Mouse (Mus musculus) intestine, embryonic 15.5 days (tissue): ENCODE data around the gene Dnaaf1. TPM values are rescaled to one million over a fixed set of nuclear protein-coding genes. Genes with fewer than 3 reads are reported as not detected.

Experiments
- ATAC-seq: fragments of 200-750 bp; cut with Nextera tagmentation; 2 replicates; pipeline ENCODE4 v1.8.0; 2017; ENCODE audit warnings: moderate TSS enrichment, moderate library complexity
- H3K27ac ChIP-seq: fragments of 300-500 bp; sonication (generic); 2 replicates; pipeline ENCODE4 v1.5.1; 2015; ENCODE audit warnings: mild to moderate bottlenecking, inconsistent platforms
- H3K27me3 ChIP-seq: fragments of 300-500 bp; sonication (generic); replicated peaks from 2 replicates; pipeline ENCODE4 v1.6.1; 2015; ENCODE audit warnings: inconsistent platforms
- H3K36me3 ChIP-seq: fragments of 300-500 bp; sonication (generic); 2 replicates; pipeline ENCODE4 v1.6.1; 2015; ENCODE audit warnings: inconsistent platforms
- H3K4me1 ChIP-seq: fragments of 300-500 bp; sonication (generic); replicated peaks from 2 replicates; pipeline ENCODE4 v1.6.1; 2015; ENCODE audit warnings: inconsistent platforms
- H3K4me2 ChIP-seq: fragments of 300-500 bp; sonication (generic); replicated peaks from 2 replicates; pipeline ENCODE4 v1.6.1; 2015; ENCODE audit warnings: mild to moderate bottlenecking, inconsistent platforms
- H3K4me3 ChIP-seq: fragments of 300-500 bp; sonication (generic); replicated peaks from 2 replicates; pipeline ENCODE4 v1.5.1; 2015; ENCODE audit warnings: inconsistent platforms
- H3K9ac ChIP-seq: fragments of 300-500 bp; sonication (generic); 2 replicates; pipeline ENCODE4 v1.6.1; 2015; ENCODE audit warnings: inconsistent platforms
- H3K9me3 ChIP-seq: fragments of 300-500 bp; sonication (generic); 2 replicates; pipeline ENCODE4 v1.6.1; 2016; ENCODE audit warnings: inconsistent platforms
- WGBS: fragments of 180-500 bp; shearing (Covaris S2); methylation state at CpG from one replicate; pipeline ENCODE4 v1.1.7; 2015; 5-methylcytosine and 5-hydroxymethylcytosine counted together
- polyA plus RNA-seq: library from polyadenylated mRNA; unstranded; fragments of >200 nt; fragmentation: Nextera tagmentation; extraction: Ambion mirVana; gene quantifications from 2 replicates; pipeline ENCODE4 v1.2.1, GENCODE M21; 2015

Dnaaf1 gene
- polyA plus RNA-seq, 1 experiment from 2014 or later = 1.4 TPM

DNA sequence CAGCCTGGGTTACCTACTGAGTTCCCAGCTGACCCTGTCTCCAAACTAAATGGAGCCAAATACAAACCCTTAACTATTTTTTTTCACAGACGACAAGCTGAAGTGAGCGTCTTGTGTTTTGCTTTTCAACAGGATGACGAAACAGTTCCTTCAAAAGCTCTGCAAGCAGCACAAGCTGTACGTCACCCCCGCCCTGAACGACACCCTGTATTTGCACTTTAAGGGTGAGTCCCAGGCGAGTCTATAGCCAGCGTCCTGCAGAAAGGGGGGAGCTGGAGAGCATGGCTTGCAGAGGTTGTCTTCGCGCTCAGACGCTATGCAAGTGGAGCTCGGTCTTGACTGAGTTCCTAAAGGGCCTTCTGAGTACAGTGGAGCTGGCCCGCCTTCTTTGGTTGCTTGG lies 4.1 kb downstream of the Dnaaf1 start:
- ATAC-seq = no peak
- H3K27ac ChIP-seq = 0 out of 2 replicates have a peak overlapping the region, but pooled peaks have one; percentile 36

DNA sequence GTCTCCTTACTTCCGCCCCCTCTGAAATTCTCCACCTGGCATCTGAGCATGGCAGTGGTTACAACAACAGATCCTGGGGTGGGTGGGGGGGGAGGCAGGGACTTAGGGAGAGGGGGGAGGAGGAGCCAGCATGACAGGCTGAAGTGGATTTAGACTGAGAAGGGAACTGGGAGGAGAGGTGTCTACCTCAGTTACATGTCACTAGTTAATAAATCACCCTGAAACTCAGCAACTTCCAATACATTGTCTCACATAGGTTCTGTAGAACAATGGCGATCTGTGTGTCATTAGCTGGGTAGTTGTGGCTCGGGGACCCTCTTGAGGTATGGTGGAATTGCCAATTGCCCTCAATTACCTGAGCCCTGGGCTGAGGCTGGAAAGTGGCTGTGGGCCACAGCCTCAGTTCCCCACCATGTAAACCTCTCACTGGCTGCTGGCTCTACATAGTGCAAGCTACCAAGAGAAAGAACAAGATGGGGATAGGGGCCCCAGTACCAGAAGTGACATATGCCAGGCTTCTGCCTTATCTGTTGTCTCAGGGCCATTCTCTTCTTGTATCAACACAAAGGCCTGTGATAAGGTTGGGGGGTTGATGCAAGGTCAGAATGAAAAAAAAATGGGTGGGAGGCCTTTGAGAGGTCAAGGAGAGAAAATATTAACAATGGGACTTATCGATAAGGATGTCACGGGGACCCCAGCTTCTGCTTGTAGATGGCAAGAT lies 5.6 kb downstream of the Dnaaf1 start:
- peaks cover 9% of the 10 kb centered on the region; the same call in 1 of the 2 replicates for H3K4me1 ChIP-seq
- H3K36me3 ChIP-seq = no peaks in the 10 kb centered on the region
- no peak overlapping the region for H3K4me2 ChIP-seq
- H3K27me3 ChIP-seq = no peaks in the 10 kb centered on the region
- ATAC-seq = peak; percentile 60
- no peak overlapping the region for H3K9ac ChIP-seq
- no peaks in the 10 kb centered on the region for H3K9me3 ChIP-seq
- 48% methylated on average over 5 of the region's 5 CpGs for WGBS
- H3K27ac ChIP-seq = peak overlapping the region; percentile 70; the same call in 1 of the 2 replicates
- no peak overlapping the region for H3K4me3 ChIP-seq

More for the DNA sequence above, 4.1 kb downstream of the Dnaaf1 start:
- H3K9ac ChIP-seq = no peak overlapping the region
- WGBS = 36% methylated on average over 13 of the region's 13 CpGs
- no peak overlapping the region for H3K4me3 ChIP-seq
- no peak overlapping the region for H3K4me2 ChIP-seq
- peaks cover 11% of the 10 kb centered on the region for H3K4me1 ChIP-seq
- H3K9me3 ChIP-seq = no peaks in the 10 kb centered on the region
- no peaks in the 10 kb centered on the region for H3K36me3 ChIP-seq
- no peaks in the 10 kb centered on the region for H3K27me3 ChIP-seq

DNA sequence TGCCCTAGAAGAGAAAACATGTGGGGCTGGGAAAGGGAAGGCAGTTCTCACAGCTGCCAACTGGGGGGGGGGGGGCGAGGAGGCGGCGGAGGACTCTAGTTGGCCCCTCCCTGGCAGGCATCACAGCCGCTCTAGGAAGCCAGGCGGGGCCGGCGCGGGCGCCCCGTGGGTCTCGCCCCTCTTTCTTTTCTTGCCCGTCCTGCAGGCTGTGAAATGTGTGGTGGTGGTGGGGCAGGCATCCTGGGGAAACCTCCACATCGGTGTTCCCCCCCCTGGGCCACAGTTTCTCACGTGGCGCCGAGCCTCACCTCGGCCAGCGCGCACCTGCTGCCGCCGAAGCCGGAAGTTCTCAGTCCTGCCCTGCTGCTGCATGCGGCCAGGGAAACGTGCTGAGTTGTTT lies 10.9 kb downstream of the Dnaaf1 start:
- Histone ChIP-seq H3K9ac (peak overlapping the region; percentile 21; the same call in 1 of the 2 replicates), H3K27ac (peak overlapping the region; percentile 7; the same call in 1 of the 2 replicates), H3K4me1 (peaks cover 8% of the 10 kb centered on the region; the same call in 1 of the 2 replicates), H3K4me3 (peak overlapping the region; percentile 29), H3K9me3 (no peaks in the 10 kb centered on the region), H3K27me3 (no peaks in the 10 kb centered on the region), H3K36me3 (no peaks in the 10 kb centered on the region), H3K4me2 (peak overlapping the region; percentile 63)
- WGBS = 22% methylated on average over 18 of the region's 24 CpGs
- peak; percentile 48 for ATAC-seq

DNA sequence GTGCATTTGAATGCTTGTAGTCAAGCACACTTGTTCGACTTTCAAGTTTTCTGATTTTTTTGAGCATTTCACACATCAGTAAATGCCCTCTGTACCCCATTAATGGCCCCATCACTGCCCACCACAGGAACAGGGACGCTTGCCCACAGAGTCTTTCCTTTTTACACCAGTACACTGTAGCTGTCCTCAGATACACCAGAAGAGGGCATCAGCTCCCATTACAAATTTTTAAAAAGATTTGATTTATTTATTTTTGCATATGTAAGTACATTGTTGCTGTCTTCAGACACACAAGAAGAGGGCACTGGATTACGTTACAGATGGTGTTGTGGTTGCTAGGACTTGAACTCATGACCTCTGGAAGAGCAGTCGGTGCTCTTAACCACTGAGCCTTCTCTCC lies 13.3 kb downstream of the Dnaaf1 start:
- Histone ChIP-seq H3K9ac (no peak overlapping the region), H3K9me3 (no peaks in the 10 kb centered on the region), H3K4me3 (no peak overlapping the region), H3K36me3 (no peaks in the 10 kb centered on the region), H3K4me1 (peaks cover 10% of the 10 kb centered on the region; the same call in 1 of the 2 replicates), H3K27ac (no peak overlapping the region), H3K27me3 (no peaks in the 10 kb centered on the region), H3K4me2 (no peak overlapping the region)
- no peak for ATAC-seq
- WGBS = 63% methylated on average over 4 of the region's 4 CpGs

DNA sequence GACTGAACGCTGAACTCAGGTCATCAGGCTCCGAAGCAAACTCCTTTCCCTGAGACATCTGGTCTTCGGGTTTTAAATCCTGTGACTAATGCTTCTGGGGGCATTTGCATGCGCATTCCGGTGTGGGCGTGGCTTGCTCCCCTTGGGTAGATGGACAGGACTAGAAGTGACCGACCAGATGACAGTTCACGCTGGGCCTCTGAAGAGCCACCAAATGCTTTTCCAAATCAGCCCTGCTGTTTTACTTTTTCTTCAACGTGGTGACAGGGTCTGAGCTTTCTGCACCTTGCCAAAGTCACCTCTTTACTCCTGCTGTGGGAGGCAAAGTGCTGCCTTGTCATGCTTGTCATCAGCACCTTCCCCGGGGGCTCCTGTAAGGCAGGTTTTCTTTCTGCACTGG lies 13.8 kb downstream of the Dnaaf1 start:
- Histone ChIP-seq H3K4me2 (no peak overlapping the region), H3K4me1 (peaks cover 10% of the 10 kb centered on the region; the same call in 1 of the 2 replicates), H3K9ac (no peak overlapping the region), H3K36me3 (no peaks in the 10 kb centered on the region), H3K9me3 (no peaks in the 10 kb centered on the region), H3K27me3 (no peaks in the 10 kb centered on the region), H3K27ac (no peak overlapping the region), H3K4me3 (no peak overlapping the region)
- ATAC-seq = no peak
- 33% methylated on average over 10 of the region's 10 CpGs for WGBS

DNA sequence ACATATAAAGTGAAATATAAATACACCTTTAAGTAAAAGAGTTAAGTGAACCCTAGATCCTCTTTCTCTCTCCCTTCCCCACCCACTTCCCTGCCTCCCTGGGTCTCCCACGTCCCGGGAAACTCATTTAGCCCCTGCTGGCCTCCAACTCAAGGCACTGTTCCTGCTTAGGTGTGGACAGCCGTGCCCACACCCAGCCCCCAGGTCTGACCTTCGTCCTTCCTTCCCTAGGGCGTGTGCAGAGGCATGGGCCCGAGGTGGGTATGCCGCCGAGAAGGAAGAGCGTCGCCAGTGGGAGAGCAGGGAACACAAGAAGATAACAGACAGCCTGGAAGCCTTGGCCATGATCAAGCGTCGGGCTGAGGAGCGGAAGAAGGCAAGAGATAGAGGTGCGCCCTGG lies 15.3 kb downstream of the Dnaaf1 start:
- ATAC-seq = peak; percentile 82

DNA sequence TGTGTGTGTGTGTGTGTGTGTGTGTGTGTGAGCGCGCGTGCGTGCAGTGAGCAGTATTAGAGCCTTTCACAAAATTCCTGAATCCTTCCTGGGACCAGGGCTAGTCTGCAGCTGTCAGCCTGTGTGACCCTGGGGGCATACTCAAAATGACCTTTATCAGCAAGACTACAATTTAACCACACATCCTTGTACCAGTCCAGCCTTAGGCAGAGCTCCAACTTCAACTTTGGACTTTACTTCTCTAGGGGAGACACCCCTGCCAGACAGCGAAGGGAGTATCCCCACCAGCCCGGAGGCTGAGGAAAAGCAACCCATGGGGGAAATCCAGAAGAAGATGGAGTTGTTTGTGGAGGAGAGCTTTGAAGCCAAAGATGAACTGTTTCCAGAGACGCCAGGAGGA lies 16.4 kb downstream of the Dnaaf1 start:
- Histone ChIP-seq H3K4me3 (no peak overlapping the region), H3K36me3 (no peaks in the 10 kb centered on the region), H3K9me3 (no peaks in the 10 kb centered on the region), H3K4me2 (no peak overlapping the region), H3K4me1 (peaks cover 27% of the 10 kb centered on the region; the same call in 1 of the 2 replicates), H3K27ac (no peak overlapping the region), H3K9ac (no peak overlapping the region), H3K27me3 (no peaks in the 10 kb centered on the region)
- ATAC-seq = peak; percentile 13; the same call in 1 of the 2 replicates
- 83% methylated on average over 7 of the region's 7 CpGs for WGBS

More for the DNA sequence above, 15.3 kb downstream of the Dnaaf1 start:
- Histone ChIP-seq H3K9me3 (no peaks in the 10 kb centered on the region), H3K36me3 (no peaks in the 10 kb centered on the region), H3K4me3 (no peak overlapping the region), H3K4me1 (peaks cover 20% of the 10 kb centered on the region; the same call in 1 of the 2 replicates), H3K27me3 (no peaks in the 10 kb centered on the region), H3K4me2 (0 out of 2 replicates have a peak overlapping the region, but pooled peaks have one; percentile 6), H3K27ac (peak overlapping the region; percentile 56; the same call in 1 of the 2 replicates), H3K9ac (no peak overlapping the region)
- WGBS = 66% methylated on average over 14 of the region's 14 CpGs

DNA sequence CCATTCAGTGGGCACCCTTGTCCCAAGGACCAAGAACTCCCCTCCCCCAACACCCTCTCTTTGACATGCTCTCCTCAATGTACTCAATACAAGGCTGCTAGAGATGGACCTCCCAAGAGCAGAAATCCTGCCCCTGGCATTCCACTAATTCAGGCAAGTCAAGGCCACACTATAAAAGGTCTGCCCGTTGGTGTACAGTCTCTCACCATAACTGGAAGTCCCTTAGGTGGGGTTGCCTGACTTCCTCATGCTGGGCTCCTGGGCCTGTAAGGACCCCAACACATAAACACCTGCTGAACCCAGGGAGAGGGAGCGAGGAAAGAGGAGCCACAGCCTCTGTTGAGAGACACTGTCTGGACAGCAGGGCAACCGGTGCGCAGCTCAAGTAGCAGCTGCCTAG lies 28.7 kb downstream of the Dnaaf1 start:
- H3K4me2 ChIP-seq = peak overlapping the region; percentile 73
- H3K27me3 ChIP-seq = no peaks in the 10 kb centered on the region
- 90% methylated on average over 4 of the region's 4 CpGs for WGBS
- H3K27ac ChIP-seq = no peak overlapping the region
- peak overlapping the region; percentile 77; the same call in 1 of the 2 replicates for H3K9ac ChIP-seq
- peaks cover 8% of the 10 kb centered on the region; the same call in 1 of the 2 replicates for H3K4me1 ChIP-seq
- ATAC-seq = no peak
- H3K36me3 ChIP-seq = peaks cover 28% of the 10 kb centered on the region
- H3K9me3 ChIP-seq = no peaks in the 10 kb centered on the region
- H3K4me3 ChIP-seq = peak overlapping the region; percentile 68

DNA sequence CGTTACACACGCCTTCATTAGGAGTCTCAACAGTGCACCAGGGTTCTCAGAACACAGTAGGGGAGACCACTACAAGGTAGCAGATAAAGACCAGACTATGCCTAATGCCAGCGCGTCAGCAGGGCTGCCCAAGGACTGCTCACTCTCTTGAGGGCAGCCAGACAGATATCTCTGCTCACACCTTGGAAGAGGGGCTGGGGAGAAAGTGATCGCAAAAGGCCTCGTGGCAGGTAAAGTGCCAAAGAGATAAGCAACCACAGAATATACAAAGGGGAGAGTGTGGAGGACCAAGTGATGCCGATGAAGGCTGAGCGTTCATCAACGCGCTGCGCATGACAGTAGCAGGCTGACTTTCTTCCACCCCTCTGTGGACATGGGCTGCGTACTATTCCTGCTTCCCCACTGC lies 29.4 kb downstream of the Dnaaf1 start:
- H3K4me2 ChIP-seq = peak overlapping the region; percentile 73
- peak overlapping the region; percentile 68 for H3K4me3 ChIP-seq
- peaks cover 8% of the 10 kb centered on the region; the same call in 1 of the 2 replicates for H3K4me1 ChIP-seq
- H3K9ac ChIP-seq = peak overlapping the region; percentile 77
- H3K9me3 ChIP-seq = no peaks in the 10 kb centered on the region
- WGBS = 34% methylated on average over 12 of the region's 12 CpGs
- H3K27me3 ChIP-seq = no peaks in the 10 kb centered on the region
- H3K36me3 ChIP-seq = peaks cover 24% of the 10 kb centered on the region
- peak; percentile 42; the same call in 1 of the 2 replicates for ATAC-seq
- no peak overlapping the region for H3K27ac ChIP-seq

DNA sequence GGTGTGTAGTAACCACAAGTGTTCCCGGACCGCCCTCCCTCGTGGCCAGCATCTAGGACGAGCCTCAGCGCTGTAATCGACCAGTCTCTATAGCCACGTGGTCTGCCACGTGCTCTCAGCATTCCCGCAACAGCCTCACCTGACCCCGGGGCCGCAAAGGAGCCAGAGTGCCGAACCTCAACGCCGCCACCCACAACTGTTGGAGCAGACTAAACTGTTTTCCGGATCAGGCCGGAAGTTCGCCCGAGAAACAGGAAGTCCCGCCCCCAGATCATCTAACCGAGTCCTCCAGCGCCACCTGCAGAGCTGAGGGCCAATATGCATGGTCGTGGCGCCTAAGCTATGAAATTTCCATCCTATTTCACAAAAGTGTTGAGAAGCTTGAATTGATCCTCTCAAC lies 30.0 kb downstream of the Dnaaf1 start, which contains the start of gene Taf1c:
TSS of gene Taf1c (minus strand) at position 227 of the 400 bp plus-strand sequence.
- Histone ChIP-seq H3K27me3 (no peaks in the 10 kb centered on the region), H3K4me2 (peak within 1 kb of the TSS; percentile 73), H3K9me3 (no peaks in the 10 kb centered on the region), H3K4me1 (peaks cover 8% of the 10 kb centered on the region; the same call in 1 of the 2 replicates), H3K9ac (peak within 1 kb of the TSS; percentile 77), H3K27ac (peak within 1 kb of the TSS; percentile 42; the same call in 1 of the 2 replicates), H3K36me3 (peaks cover 22% of the 10 kb centered on the region), H3K4me3 (peak within 1 kb of the TSS; percentile 68)
- peak; percentile 87 for ATAC-seq
- WGBS = under 1% methylated on average over 23 of the region's 23 CpGs

DNA sequence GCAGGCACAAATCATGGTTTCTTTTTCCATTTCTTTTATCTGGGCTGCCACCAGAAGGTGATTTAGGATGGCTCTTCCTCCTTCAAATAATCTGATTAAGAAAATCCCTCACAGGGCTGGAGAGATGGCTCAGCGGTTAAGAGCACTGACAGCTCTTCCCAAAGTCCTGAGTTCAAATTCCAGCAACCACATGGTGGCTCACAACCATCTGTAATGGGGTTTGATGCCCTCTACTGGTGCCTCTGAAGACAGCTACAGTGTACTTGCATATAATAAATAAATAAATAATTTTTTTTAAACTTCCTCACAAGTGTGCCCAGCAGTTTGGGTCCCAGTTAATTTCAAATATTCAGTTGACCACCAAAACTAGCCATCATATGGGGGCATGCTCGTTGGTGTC lies 31.2 kb downstream of the Dnaaf1 start:
- peaks cover 11% of the 10 kb centered on the region for H3K36me3 ChIP-seq
- no peak overlapping the region for H3K27ac ChIP-seq
- no peak for ATAC-seq
- no peak overlapping the region for H3K4me3 ChIP-seq
- H3K4me2 ChIP-seq = no peak overlapping the region
- 80% methylated on average over 2 of the region's 2 CpGs for WGBS
- H3K9me3 ChIP-seq = no peaks in the 10 kb centered on the region
- no peaks in the 10 kb centered on the region for H3K27me3 ChIP-seq
- no peak overlapping the region for H3K9ac ChIP-seq
- H3K4me1 ChIP-seq = peaks cover 8% of the 10 kb centered on the region; the same call in 1 of the 2 replicates

DNA sequence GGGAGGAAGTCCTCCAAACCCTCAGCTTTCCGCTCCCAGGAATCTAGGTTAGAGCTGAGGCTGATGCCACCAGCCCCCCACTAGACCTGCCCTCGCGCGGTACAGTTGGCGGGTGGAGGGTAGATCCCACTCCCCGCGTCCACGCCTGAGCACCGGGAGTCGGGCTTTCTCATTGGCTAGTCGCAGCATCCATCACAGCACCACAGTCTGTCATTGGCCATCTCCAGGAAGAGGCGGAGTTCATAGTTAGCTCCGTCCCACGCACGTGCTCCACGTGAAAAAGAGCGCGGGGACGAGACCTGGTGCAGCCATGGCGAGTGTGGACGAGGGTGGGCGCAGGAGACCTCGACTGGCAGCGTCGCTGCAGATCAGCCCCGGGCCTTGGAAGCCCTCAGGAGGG lies 37.4 kb downstream of the Dnaaf1 start, which contains the start of gene Adad2:
TSS of gene Adad2 (plus strand) at position 277 of the 400 bp plus-strand sequence.
- no peak within 1 kb of the TSS for H3K27ac ChIP-seq
- ATAC-seq = no peak
- no peaks in the 10 kb centered on the region for H3K9me3 ChIP-seq
- WGBS = 82% methylated on average over 26 of the region's 26 CpGs
- no peak within 1 kb of the TSS for H3K4me2 ChIP-seq
- no peak within 1 kb of the TSS for H3K4me3 ChIP-seq
- no peak within 1 kb of the TSS for H3K9ac ChIP-seq
- H3K4me1 ChIP-seq = no peaks in the 10 kb centered on the region
- no peaks in the 10 kb centered on the region for H3K36me3 ChIP-seq
- no peaks in the 10 kb centered on the region for H3K27me3 ChIP-seq
